Mouse (Mus musculus) kidney, adult 18-20 months (tissue): ENCODE data around the gene Tcf3.

Experiments used
- DNase-seq: peaks from one replicate; pipeline ENCODE4 v3.0.0; 2021

The Tcf3 gene

GRCm38 (mm10) chr10:80385310-80385709 is 48.1 kb downstream of the Tcf3 start:
- DNase-seq, result no peak

GRCm38 (mm10) chr10:80384709-80385108 is 48.7 kb downstream of the Tcf3 start:
- DNase-seq, result no peak

- no peak for DNase-seq
These were observed 49.3 kb downstream of the Tcf3 start for GRCm38 (mm10) chr10:80384115-80384639.

- no peak for DNase-seq
These were observed 50.0 kb downstream of the Tcf3 start for GRCm38 (mm10) chr10:80383431-80383830.

- DNase-seq, result no peak
These were observed 50.6 kb downstream of the Tcf3 start for GRCm38 (mm10) chr10:80382641-80383365.

- no peak for DNase-seq
These were observed 55.7 kb downstream of the Tcf3 start for GRCm38 (mm10) chr10:80377716-80378115.

- peak; percentile 91 for DNase-seq
These were observed 57.3 kb downstream of the Tcf3 start for GRCm38 (mm10) chr10:80376160-80376559.

- peak; percentile 85 for DNase-seq
These were observed 59.4 kb downstream of the Tcf3 start for GRCm38 (mm10) chr10:80374063-80374462.

- no peak for DNase-seq
These were observed 60.7 kb downstream of the Tcf3 start for GRCm38 (mm10) chr10:80372706-80373105.

- DNase-seq, result no peak
These were observed 61.5 kb downstream of the Tcf3 start for GRCm38 (mm10) chr10:80371983-80372382.

- DNase-seq, result peak; percentile 54
These were observed 62.0 kb downstream of the Tcf3 start for GRCm38 (mm10) chr10:80371411-80371966.

GRCm38 (mm10) chr10:80369995-80370747 is 63.3 kb downstream of the Tcf3 start:
- no peak for DNase-seq

GRCm38 (mm10) chr10:80368392-80368791 is 65.1 kb downstream of the Tcf3 start:
- DNase-seq, result no peak

- no peak for DNase-seq
These were observed 65.5 kb downstream of the Tcf3 start for GRCm38 (mm10) chr10:80367954-80368353.

- DNase-seq, result no peak
These were observed 67.7 kb downstream of the Tcf3 start for GRCm38 (mm10) chr10:80365736-80366135.

GRCm38 (mm10) chr10:80363734-80364133 is 69.7 kb downstream of the Tcf3 start:
- no peak for DNase-seq
